Mouse (Mus musculus) liver, postnatal 0 days (tissue): ENCODE data around the gene Hist1h4d. TPM values are rescaled to one million over a fixed set of nuclear protein-coding genes. Genes with fewer than 3 reads are reported as not detected.
"Not testable (repeated sequence)": the region's sequence is repeated elsewhere in the genome, so short reads cannot be mapped to it uniquely, and the experiment has no call there.

ENCODE experiments used
- ATAC-seq: fragments of 200-750 bp; cut with Nextera tagmentation; 2 replicates; pipeline ENCODE4 v1.8.0; 2017; ENCODE audit warnings: mild to moderate bottlenecking, moderate library complexity
- DNase-seq: peaks from one replicate; pipeline ENCODE4 v3.0.0-alpha.2; 2016
- H3K27ac ChIP-seq: fragments of 300-500 bp; sonication (generic); 2 replicates; pipeline ENCODE4 v1.5.1; 2014; ENCODE audit warnings: antibody characterized with exemption, moderate library complexity, mild to moderate bottlenecking, low read depth
- H3K27me3 ChIP-seq: fragments of 300-500 bp; sonication (generic); 2 replicates; pipeline ENCODE4 v1.6.1; 2014; ENCODE audit warnings: low read length, control low read depth, mixed read lengths; ENCODE audit not compliant: insufficient read depth
- H3K36me3 ChIP-seq: fragments of 300-500 bp; sonication (generic); replicated peaks from 2 replicates; pipeline ENCODE4 v1.6.1; 2014; ENCODE audit warnings: mild to moderate bottlenecking, control low read depth, low read length, moderate library complexity, mixed read lengths; ENCODE audit not compliant: insufficient read depth
- H3K4me1 ChIP-seq: fragments of 300-500 bp; sonication (generic); 2 replicates; pipeline ENCODE4 v1.6.1; 2014; ENCODE audit warnings: antibody characterized with exemption, mild to moderate bottlenecking, control low read depth; ENCODE audit not compliant: insufficient read depth
- H3K4me2 ChIP-seq: fragments of 300-500 bp; sonication (generic); 2 replicates; pipeline ENCODE4 v1.6.1; 2014; ENCODE audit warnings: low read depth, mild to moderate bottlenecking, low read length, moderate library complexity, mixed read lengths
- H3K4me3 ChIP-seq: fragments of 300-500 bp; sonication (generic); 2 replicates; pipeline ENCODE4 v1.5.1; 2014; ENCODE audit warnings: low read depth, low read length
- H3K9ac ChIP-seq: fragments of 300-500 bp; sonication (generic); replicated peaks from 2 replicates; pipeline ENCODE4 v1.6.1; 2014; ENCODE audit warnings: mild to moderate bottlenecking, moderate library complexity
- H3K9me3 ChIP-seq: fragments of 300-500 bp; sonication (generic); 2 replicates; pipeline ENCODE4 v1.6.1; 2016; ENCODE audit warnings: mild to moderate bottlenecking, control low read depth, low read length, mixed read lengths
- CTCF ChIP-seq: sonication (generic); IDR thresholded peaks from 2 replicates; pipeline ENCODE4 v1.5.1; 2016; ENCODE audit warnings: antibody characterized with exemption, low read depth
- EP300 ChIP-seq: IDR thresholded peaks from 2 replicates; pipeline ENCODE4 v1.6.1; 2016; ENCODE audit warnings: antibody characterized with exemption, low read depth, mild to moderate bottlenecking
- WGBS: fragments of 180-500 bp; shearing (Covaris S2); extraction: QIAGEN DNeasy Blood & Tissue Kit; methylation state at CpG from one replicate; pipeline ENCODE4 v1.1.7; 2014; ENCODE audit not compliant: insufficient replicate concordance; 5-methylcytosine and 5-hydroxymethylcytosine counted together
- polyA plus RNA-seq: library from polyadenylated mRNA; unstranded; fragments of >200 nt; fragmentation: Nextera tagmentation; extraction: Ambion mirVana; gene quantifications from 2 replicates; pipeline ENCODE4 v1.2.1, GENCODE M21; 2015

Hist1h4d gene
- polyA plus RNA-seq, 1 experiment from 2014 or later: 94.3 TPM

DNA sequence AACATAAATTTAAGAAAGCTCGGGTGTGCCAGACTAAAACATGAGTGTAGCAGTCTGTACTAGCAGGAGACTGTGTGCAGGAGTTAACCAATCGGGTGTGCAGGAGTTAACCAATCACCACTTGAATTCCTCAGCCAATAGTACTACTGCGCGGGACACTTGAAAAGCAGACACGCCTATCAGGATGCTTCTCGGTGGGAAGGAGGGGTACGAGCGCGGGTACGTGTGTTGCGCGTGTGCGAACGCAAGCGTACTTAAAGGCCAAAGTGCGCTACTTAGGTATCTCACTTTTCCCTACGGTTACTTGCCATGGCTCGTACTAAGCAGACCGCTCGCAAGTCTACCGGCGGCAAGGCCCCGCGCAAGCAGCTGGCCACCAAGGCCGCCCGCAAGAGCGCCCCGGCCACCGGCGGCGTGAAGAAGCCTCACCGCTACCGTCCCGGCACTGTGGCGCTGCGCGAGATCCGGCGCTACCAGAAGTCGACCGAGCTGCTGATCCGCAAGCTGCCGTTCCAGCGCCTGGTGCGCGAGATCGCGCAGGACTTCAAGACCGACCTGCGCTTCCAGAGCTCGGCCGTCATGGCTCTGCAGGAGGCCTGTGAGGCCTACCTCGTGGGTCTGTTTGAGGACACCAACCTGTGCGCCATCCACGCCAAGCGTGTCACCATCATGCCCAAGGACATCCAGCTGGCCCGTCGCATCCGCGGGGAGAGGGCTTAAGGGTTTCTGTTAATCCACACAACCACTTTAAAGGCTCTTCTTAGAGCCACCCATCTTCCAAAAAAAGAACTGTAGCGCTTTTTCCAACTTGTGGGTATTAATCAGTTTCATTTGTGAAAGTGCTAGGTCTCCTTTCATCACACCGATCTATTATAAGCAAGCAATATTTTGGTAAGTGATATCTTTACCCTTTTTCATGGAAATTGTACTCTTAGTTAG is 46.0 kb upstream of the Hist1h4d start, which contains the start of gene Hist1h3g:
Gene Hist1h3g (plus strand): TSS at position 286 of the 939 bp plus-strand sequence.
- H3K9ac ChIP-seq: peak within 1 kb of the TSS; percentile 87
- H3K4me2 ChIP-seq: peak within 1 kb of the TSS; percentile 80
- peak; percentile 91 for DNase-seq
- peak; percentile 25; the same call in 1 of the 2 replicates for TF ChIP-seq EP300
- TF ChIP-seq CTCF: peak; percentile 5; the same call in 1 of the 2 replicates
- H3K27ac ChIP-seq: peak within 1 kb of the TSS; percentile 99
- not testable (repeated sequence) for H3K36me3 ChIP-seq, H3K27me3 ChIP-seq, H3K9me3 ChIP-seq
- peak; percentile 82 for ATAC-seq
- H3K4me1 ChIP-seq: peaks cover 18% of the 10 kb centered on the region
- WGBS: under 1% methylated on average over 49 of the region's 62 CpGs
- H3K4me3 ChIP-seq: peak within 1 kb of the TSS; percentile 66

DNA sequence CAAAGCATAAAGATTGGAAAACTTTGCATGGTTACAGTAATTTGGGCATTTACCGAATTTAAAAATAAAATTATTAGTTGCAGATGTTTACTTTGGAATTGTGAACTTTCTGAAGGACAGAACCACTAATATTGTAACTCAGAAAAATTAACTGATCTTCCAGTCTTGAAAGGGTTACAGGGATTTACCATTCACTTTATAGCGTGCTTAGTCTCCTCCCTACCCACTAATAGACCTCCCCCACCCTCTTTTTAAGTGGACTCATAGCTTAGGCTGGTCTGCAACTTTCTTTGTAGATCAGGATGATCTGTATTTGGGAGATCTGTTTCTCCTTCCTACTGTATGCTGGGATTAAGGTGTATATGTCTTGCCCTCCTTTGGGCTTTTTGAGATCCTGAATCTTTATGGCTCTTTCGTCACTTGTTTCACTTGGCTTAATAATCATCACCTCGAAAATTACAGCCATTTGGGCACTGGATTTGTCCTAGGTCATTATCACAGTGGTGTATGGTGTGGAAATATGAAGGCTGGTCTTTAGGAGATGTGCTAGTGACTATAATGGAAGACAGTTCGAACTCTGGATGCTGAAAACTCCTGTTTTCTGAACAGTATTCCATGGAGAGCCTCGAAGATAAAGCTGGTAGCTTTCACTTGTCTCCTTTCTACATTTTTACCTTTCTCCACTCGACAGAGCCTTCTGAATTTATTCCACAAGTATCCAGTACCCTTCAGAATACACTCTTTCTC is 45.1 kb upstream of the Hist1h4d start:
- 17% methylated on average over 7 of the region's 7 CpGs for WGBS
- TF ChIP-seq EP300 (no peak), CTCF (no peak)
- H3K4me2 ChIP-seq: peak overlapping the region; percentile 80
- DNase-seq (no peak), ATAC-seq (no peak)
- peak overlapping the region; percentile 99 for H3K27ac ChIP-seq
- H3K36me3 ChIP-seq: no peaks in the 10 kb centered on the region
- H3K4me1 ChIP-seq: peaks cover 21% of the 10 kb centered on the region
- no peaks in the 10 kb centered on the region for H3K9me3 ChIP-seq
- peak overlapping the region; percentile 70 for H3K9ac ChIP-seq
- H3K27me3 ChIP-seq: no peaks in the 10 kb centered on the region
- H3K4me3 ChIP-seq: peak overlapping the region; percentile 66

DNA sequence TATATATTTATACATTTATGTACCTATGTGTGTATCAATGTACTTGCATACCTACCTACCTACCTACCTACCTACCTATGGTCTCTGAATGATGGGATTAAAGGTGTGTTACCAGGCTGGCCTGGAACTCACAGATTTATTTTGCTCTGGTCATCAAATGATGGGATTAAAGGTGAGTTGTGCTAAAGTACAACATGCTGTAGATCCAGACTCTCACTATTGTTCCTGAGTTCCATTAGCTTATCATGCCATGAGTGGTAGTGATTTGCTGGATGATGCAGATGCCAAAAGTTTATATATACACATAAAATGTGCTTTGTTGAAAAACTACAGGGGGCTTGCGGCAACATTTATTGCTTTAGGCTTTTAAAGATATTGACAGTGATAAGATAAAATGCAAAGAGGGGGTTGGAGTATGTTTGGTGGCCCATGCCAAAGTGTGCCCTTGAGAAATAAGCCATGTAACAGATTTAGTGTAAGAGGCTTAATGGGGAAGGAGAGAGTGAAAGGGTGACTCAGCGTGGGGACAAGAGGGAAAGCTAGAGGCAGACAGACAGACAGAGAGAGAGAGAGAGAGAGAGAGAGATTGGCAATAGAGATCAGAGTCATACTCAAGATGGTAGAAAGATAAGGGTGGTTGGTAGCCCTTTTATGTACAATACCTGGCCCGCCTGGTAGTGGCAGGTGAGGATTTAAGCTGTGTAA is 44.2 kb upstream of the Hist1h4d start:
- no peaks in the 10 kb centered on the region for H3K9me3 ChIP-seq
- peak overlapping the region; percentile 66 for H3K4me3 ChIP-seq
- TF ChIP-seq EP300 (no peak), CTCF (no peak)
- 71% methylated on average over 3 of the region's 3 CpGs for WGBS
- H3K9ac ChIP-seq: peak overlapping the region; percentile 70
- no peaks in the 10 kb centered on the region for H3K36me3 ChIP-seq
- H3K27ac ChIP-seq: peak overlapping the region; percentile 99
- no peaks in the 10 kb centered on the region for H3K27me3 ChIP-seq
- peak overlapping the region; percentile 80 for H3K4me2 ChIP-seq
- no peak for DNase-seq
- no peak for ATAC-seq
- peaks cover 20% of the 10 kb centered on the region for H3K4me1 ChIP-seq

DNA sequence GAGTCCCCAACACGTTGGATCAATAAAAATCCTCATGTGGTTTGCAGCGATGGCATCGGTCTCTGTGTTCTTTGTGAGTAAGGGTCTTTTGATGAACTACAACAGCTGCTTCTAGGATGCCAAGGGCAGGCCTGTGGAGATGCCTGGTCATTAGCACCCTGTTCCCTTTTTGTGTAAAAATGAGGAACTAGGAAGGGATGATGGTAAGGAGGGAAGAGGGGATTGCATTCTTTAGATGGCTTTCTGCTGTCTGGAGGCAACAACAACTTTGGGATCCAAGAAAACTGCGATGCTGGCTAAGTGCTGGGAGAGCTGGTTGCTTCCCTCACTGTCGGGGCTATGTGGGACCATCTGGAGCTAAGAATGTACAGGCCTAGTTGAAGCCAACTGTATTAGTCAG is 43.1 kb upstream of the Hist1h4d start:
- peaks cover 12% of the 10 kb centered on the region; the same call in 1 of the 2 replicates for H3K4me1 ChIP-seq
- whole genome bisulfite sequencing: 70% methylated on average over 5 of the region's 5 CpGs
- no peak for ATAC-seq
- H3K9me3 ChIP-seq: no peaks in the 10 kb centered on the region
- no peak for DNase-seq
- peak overlapping the region; percentile 53 for H3K27ac ChIP-seq
- TF ChIP-seq CTCF (no peak), EP300 (no peak)
- no peak overlapping the region for H3K4me2 ChIP-seq
- H3K9ac ChIP-seq: no peak overlapping the region
- no peak overlapping the region for H3K4me3 ChIP-seq
- H3K36me3 ChIP-seq: no peaks in the 10 kb centered on the region
- no peaks in the 10 kb centered on the region for H3K27me3 ChIP-seq

DNA sequence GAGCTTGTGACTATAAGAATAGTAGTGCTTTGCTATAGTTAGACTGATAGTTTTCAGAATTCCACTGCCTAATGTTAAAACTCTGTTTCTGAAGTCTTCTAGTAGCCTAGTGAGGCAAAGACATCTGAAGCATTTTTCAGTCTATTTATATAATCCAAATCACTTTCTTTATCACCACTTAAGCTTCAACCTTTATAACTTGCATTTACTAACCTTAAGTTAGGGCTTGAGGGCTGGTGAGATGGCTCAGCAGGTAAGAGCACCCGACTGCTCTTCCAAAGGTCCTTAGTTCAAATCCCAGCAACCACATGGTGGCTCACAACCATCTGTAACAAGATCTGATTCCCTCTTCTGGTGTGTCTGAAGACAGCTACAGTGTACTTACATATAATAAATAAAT is 41.6 kb upstream of the Hist1h4d start:
- not testable (repeated sequence) for H3K27ac ChIP-seq, H3K9ac ChIP-seq

More for the DNA sequence above, 41.6 kb upstream of the Hist1h4d start:
- ATAC-seq, H3K36me3 ChIP-seq, H3K9me3 ChIP-seq, DNase-seq, H3K4me3 ChIP-seq, H3K27me3 ChIP-seq, H3K4me1 ChIP-seq, H3K4me2 ChIP-seq: not testable (repeated sequence)
- WGBS: 67% methylated on average over 1 of the region's 1 CpGs
